Mouse (Mus musculus) MEL (cell line): ENCODE data around the gene Ap1b1. TPM values are rescaled to one million over a fixed set of nuclear protein-coding genes. Genes with fewer than 3 reads are reported as not detected.

Experiments
- DNase-seq: peaks from one replicate; pipeline ENCODE4 v3.0.0; 2011; ENCODE audit warnings: low read depth, low spot score
- H3K27ac ChIP-seq: 2 replicates; pipeline ENCODE4 v1.5.1; 2012; ENCODE audit warnings: low read depth, mild to moderate bottlenecking, control low read depth, low read length, moderate library complexity; ENCODE audit not compliant: control insufficient read depth
- H3K27me3 ChIP-seq, 2 experiments: fragments of 150-350 bp in 1 of 2; sonication (generic) in 1 of 2; 2 replicates each; pipeline ENCODE4 v1.6.1; 2012; ENCODE audit warnings: low read length in 2 of 2, mild to moderate bottlenecking in 2 of 2, improper control_type of control experiment in 1 of 2, moderate library complexity in 1 of 2; ENCODE audit not compliant: insufficient read depth in 2 of 2, control insufficient read depth in 1 of 2
- H3K36me3 ChIP-seq, 2 experiments: 2 replicates each; pipeline ENCODE4 v1.6.1; 2012 to 2014; ENCODE audit warnings: low read length in 2 of 2, improper control_type of control experiment in 1 of 2, inconsistent platforms in 1 of 2, mild to moderate bottlenecking in 1 of 2; ENCODE audit not compliant: insufficient read depth in 2 of 2, control insufficient read depth in 1 of 2
- H3K4me1 ChIP-seq, 2 experiments: fragments of 150-350 bp in 1 of 2; sonication (generic) in 1 of 2; 2 replicates each; pipeline ENCODE4 v1.6.1; 2012; ENCODE audit warnings: low read length in 2 of 2, improper control_type of control experiment in 1 of 2, mild to moderate bottlenecking in 1 of 2; ENCODE audit not compliant: insufficient read depth in 2 of 2, control insufficient read depth in 1 of 2
- H3K4me3 ChIP-seq, 2 experiments: fragments of 150-350 bp in 1 of 2; sonication (generic) in 1 of 2; 2 replicates each; pipeline ENCODE4 v1.5.1; 2012; ENCODE audit warnings: low read depth in 2 of 2, low read length in 2 of 2, mild to moderate bottlenecking in 2 of 2, moderate library complexity in 2 of 2, control low read depth in 1 of 2, improper control_type of control experiment in 1 of 2; ENCODE audit not compliant: control insufficient read depth in 1 of 2, insufficient read depth in 1 of 2
- H3K79me2 ChIP-seq: 2 replicates; pipeline ENCODE4 v1.6.1; 2012; ENCODE audit warnings: mild to moderate bottlenecking, low read length, moderate library complexity; ENCODE audit not compliant: control insufficient read depth, poor library complexity, insufficient read depth
- H3K9ac ChIP-seq: 2 replicates; pipeline ENCODE4 v1.6.1; 2012; ENCODE audit warnings: low read depth, mild to moderate bottlenecking, control low read depth, low read length, moderate library complexity; ENCODE audit not compliant: control insufficient read depth, poor library complexity, severe bottlenecking
- H3K9me3 ChIP-seq: fragments of 150-350 bp; sonication (generic); replicated peaks from 2 replicates; pipeline ENCODE4 v1.6.1; 2012; ENCODE audit warnings: mild to moderate bottlenecking, low read length, improper control_type of control experiment, moderate library complexity; ENCODE audit not compliant: insufficient read depth
- BHLHE40 ChIP-seq: IDR thresholded peaks from 2 replicates; pipeline ENCODE4 v1.6.1; 2012; ENCODE audit warnings: low read depth, mild to moderate bottlenecking, inconsistent platforms, low read length, improper control_type of control experiment, borderline replicate concordance
- CHD1 ChIP-seq: IDR thresholded peaks from 2 replicates; pipeline ENCODE4 v1.6.1; 2012; ENCODE audit warnings: low read depth, mild to moderate bottlenecking, inconsistent platforms, low read length, improper control_type of control experiment
- CTCF ChIP-seq, 3 experiments: IDR thresholded peaks in 2 of 3; conservative IDR thresholded peaks in 1 of 3; 2 replicates each; pipeline ENCODE4 v1.5.1; 2011 to 2012; ENCODE audit warnings: low read length in 3 of 3, low read depth in 2 of 3, mild to moderate bottlenecking in 2 of 3, improper control_type of control experiment in 1 of 3, inconsistent platforms in 1 of 3, mixed read lengths in 1 of 3, moderate library complexity in 1 of 3; ENCODE audit not compliant: control insufficient read depth in 1 of 3, insufficient read depth in 1 of 3, poor library complexity in 1 of 3, severe bottlenecking in 1 of 3
- E2F4 ChIP-seq: IDR thresholded peaks from 2 replicates; pipeline ENCODE4 v1.6.1; 2011; ENCODE audit warnings: low read depth, low read length, improper control_type of control experiment, borderline replicate concordance
- ELF1 ChIP-seq: IDR thresholded peaks from 2 replicates; pipeline ENCODE4 v1.6.1; 2014; ENCODE audit warnings: low read depth, mild to moderate bottlenecking, inconsistent platforms, low read length, improper control_type of control experiment, moderate library complexity
- EP300 ChIP-seq, 2 experiments: IDR thresholded peaks; 2 replicates each; pipeline ENCODE4 v1.6.1; 2011; ENCODE audit warnings: improper control_type of control experiment in 2 of 2, low read length in 2 of 2, low read depth in 1 of 2, mild to moderate bottlenecking in 1 of 2
- ETS1 ChIP-seq: IDR thresholded peaks from 2 replicates; pipeline ENCODE4 v1.6.1; 2012; ENCODE audit warnings: low read depth, mild to moderate bottlenecking, inconsistent platforms, low read length, improper control_type of control experiment, moderate library complexity
- GABPA ChIP-seq: IDR thresholded peaks from 2 replicates; pipeline ENCODE4 v1.6.1; 2012; ENCODE audit warnings: low read depth, mild to moderate bottlenecking, inconsistent platforms, low read length, improper control_type of control experiment, moderate library complexity
- GATA1 ChIP-seq: IDR thresholded peaks from 2 replicates; pipeline ENCODE4 v1.6.1; 2011; ENCODE audit warnings: low read depth, low read length, improper control_type of control experiment
- HCFC1 ChIP-seq: IDR thresholded peaks from 2 replicates; pipeline ENCODE4 v1.6.1; 2012; ENCODE audit warnings: low read depth, mild to moderate bottlenecking, inconsistent platforms, low read length, improper control_type of control experiment, moderate library complexity
- JUND ChIP-seq: IDR thresholded peaks from 2 replicates; pipeline ENCODE4 v1.6.1; 2011; ENCODE audit warnings: low read depth, mild to moderate bottlenecking, improper control_type of control experiment, low read length
- KAT2A ChIP-seq: conservative IDR thresholded peaks from 2 replicates; pipeline ENCODE4 v1.6.1; 2012; ENCODE audit warnings: low read depth, low read length, improper control_type of control experiment, inconsistent platforms
- MAFK ChIP-seq: IDR thresholded peaks from 2 replicates; pipeline ENCODE4 v1.6.1; 2011; ENCODE audit warnings: low read depth, mild to moderate bottlenecking, low read length, improper control_type of control experiment, borderline replicate concordance
- MAX ChIP-seq: IDR thresholded peaks from 2 replicates; pipeline ENCODE4 v1.6.1; 2011; ENCODE audit warnings: low read length, improper control_type of control experiment
- MAZ ChIP-seq: IDR thresholded peaks from 2 replicates; pipeline ENCODE4 v1.6.1; 2012; ENCODE audit warnings: low read depth, mild to moderate bottlenecking, inconsistent platforms, low read length, improper control_type of control experiment
- MEF2A ChIP-seq: IDR thresholded peaks from 2 replicates; pipeline ENCODE4 v1.6.1; 2014; ENCODE audit warnings: low read depth, mild to moderate bottlenecking, inconsistent platforms, low read length, improper control_type of control experiment; ENCODE audit not compliant: poor library complexity, insufficient replicate concordance, severe bottlenecking; ENCODE audit errors: extremely low read depth
- MXI1 ChIP-seq: IDR thresholded peaks from 2 replicates; pipeline ENCODE4 v1.6.1; 2011; ENCODE audit warnings: mild to moderate bottlenecking, low read depth, low read length, improper control_type of control experiment
- MYB ChIP-seq: IDR thresholded peaks from 2 replicates; pipeline ENCODE4 v1.6.1; 2011; ENCODE audit warnings: mild to moderate bottlenecking, low read depth, low read length, improper control_type of control experiment
- NELFE ChIP-seq: IDR thresholded peaks from 2 replicates; pipeline ENCODE4 v1.6.1; 2011; ENCODE audit warnings: low read depth, low read length, improper control_type of control experiment
- NRF1 ChIP-seq: IDR thresholded peaks from 2 replicates; pipeline ENCODE4 v1.6.1; 2014; ENCODE audit warnings: low read depth, mild to moderate bottlenecking, inconsistent platforms, low read length, improper control_type of control experiment, moderate library complexity; ENCODE audit not compliant: poor library complexity, insufficient read depth, severe bottlenecking
- POLR2A ChIP-seq, 2 experiments: IDR thresholded peaks; 2 replicates each; pipeline ENCODE4 v1.6.1; 2011 to 2012; ENCODE audit warnings: low read length in 2 of 2, mild to moderate bottlenecking in 2 of 2, control low read depth in 1 of 2, improper control_type of control experiment in 1 of 2, low read depth in 1 of 2, moderate library complexity in 1 of 2; ENCODE audit not compliant: control insufficient read depth in 1 of 2, insufficient read depth in 1 of 2, poor library complexity in 1 of 2
- POLR2AphosphoS2 ChIP-seq: IDR thresholded peaks from 2 replicates; pipeline ENCODE4 v1.6.1; 2011; ENCODE audit warnings: low read length, improper control_type of control experiment
- POLR2AphosphoS5 ChIP-seq: IDR thresholded peaks from 2 replicates; pipeline ENCODE4 v1.6.1; 2012; ENCODE audit warnings: low read depth, borderline replicate concordance, mild to moderate bottlenecking, inconsistent platforms, low read length, moderate library complexity, mixed read lengths
- RAD21 ChIP-seq: IDR thresholded peaks from 2 replicates; pipeline ENCODE4 v1.6.1; 2011; ENCODE audit warnings: mild to moderate bottlenecking, low read depth, low read length, improper control_type of control experiment
- RCOR1 ChIP-seq: IDR thresholded peaks from 2 replicates; pipeline ENCODE4 v1.6.1; 2012; ENCODE audit warnings: low read depth, mild to moderate bottlenecking, inconsistent platforms, low read length, improper control_type of control experiment
- SIN3A ChIP-seq: IDR thresholded peaks from 2 replicates; pipeline ENCODE4 v1.6.1; 2012; ENCODE audit warnings: low read length, improper control_type of control experiment, inconsistent platforms
- SMC3 ChIP-seq: IDR thresholded peaks from 2 replicates; pipeline ENCODE4 v1.6.1; 2011; ENCODE audit warnings: low read depth, low read length, improper control_type of control experiment
- TAL1 ChIP-seq: IDR thresholded peaks from 2 replicates; pipeline ENCODE4 v1.6.1; 2012; ENCODE audit warnings: mild to moderate bottlenecking, inconsistent platforms, low read length, moderate library complexity, mixed read lengths
- TBP ChIP-seq: IDR thresholded peaks from 2 replicates; pipeline ENCODE4 v1.8.0; 2011; ENCODE audit warnings: low read depth, low read length, improper control_type of control experiment
- TCF12 ChIP-seq: IDR thresholded peaks from 2 replicates; pipeline ENCODE4 v1.6.1; 2014; ENCODE audit warnings: low read depth, mild to moderate bottlenecking, inconsistent platforms, low read length, improper control_type of control experiment, moderate library complexity
- UBTF ChIP-seq: IDR thresholded peaks from 2 replicates; pipeline ENCODE4 v1.6.1; 2012; ENCODE audit warnings: low read depth, mild to moderate bottlenecking, inconsistent platforms, low read length, improper control_type of control experiment, moderate library complexity, borderline replicate concordance; ENCODE audit not compliant: insufficient read depth
- USF1 ChIP-seq: IDR thresholded peaks from 2 replicates; pipeline ENCODE4 v1.6.1; 2014; ENCODE audit warnings: low read depth, mild to moderate bottlenecking, inconsistent platforms, low read length, improper control_type of control experiment, moderate library complexity
- USF2 ChIP-seq, 2 experiments: IDR thresholded peaks; 2 replicates each; pipeline ENCODE4 v1.6.1; 2011 to 2012; ENCODE audit warnings: improper control_type of control experiment in 2 of 2, low read length in 2 of 2, borderline replicate concordance in 1 of 2, inconsistent platforms in 1 of 2, low read depth in 1 of 2, mild to moderate bottlenecking in 1 of 2; ENCODE audit not compliant: insufficient read depth in 1 of 2
- ZC3H11A ChIP-seq: IDR thresholded peaks from 2 replicates; pipeline ENCODE4 v1.6.1; 2012; ENCODE audit warnings: low read depth, mild to moderate bottlenecking, inconsistent platforms, low read length, improper control_type of control experiment
- ZKSCAN1 ChIP-seq: IDR thresholded peaks from 2 replicates; pipeline ENCODE4 v1.6.1; 2012; ENCODE audit warnings: low read depth, mild to moderate bottlenecking, inconsistent platforms, low read length, improper control_type of control experiment, moderate library complexity
- ZMIZ1 ChIP-seq: IDR thresholded peaks from 2 replicates; pipeline ENCODE4 v1.6.1; 2012; ENCODE audit warnings: low read depth, mild to moderate bottlenecking, inconsistent platforms, low read length, improper control_type of control experiment, moderate library complexity
- ZNF384 ChIP-seq: IDR thresholded peaks from 2 replicates; pipeline ENCODE4 v1.6.1; 2012; ENCODE audit warnings: low read depth, mild to moderate bottlenecking, inconsistent platforms, low read length, improper control_type of control experiment
- polyA plus RNA-seq, 2 experiments: library from polyadenylated mRNA; stranded (reverse) in 1 of 2; unstranded in 1 of 2; fragments of >175 nt in 1 of 2; fragments of >200 nt in 1 of 2; gene quantifications; 2 replicates each; pipeline versions ENCODE4 v1.2.1 to v1.2.4; 2012; ENCODE audit warnings: low replicate concordance in 2 of 2, low read depth in 1 of 2; ENCODE audit not compliant: insufficient read length in 2 of 2, insufficient read depth in 1 of 2, missing spikeins in 1 of 2
- total RNA-seq: library from RNA; depleted of rRNA; stranded (reverse); fragments of 300-350 nt; gene quantifications from 2 replicates; pipeline ENCODE4 v1.2.3, GENCODE M21; 2012

Gene Ap1b1
- total and polyA plus RNA-seq, 3 experiments: 60.1 to 79.3 TPM; not detected in 1

DNA sequence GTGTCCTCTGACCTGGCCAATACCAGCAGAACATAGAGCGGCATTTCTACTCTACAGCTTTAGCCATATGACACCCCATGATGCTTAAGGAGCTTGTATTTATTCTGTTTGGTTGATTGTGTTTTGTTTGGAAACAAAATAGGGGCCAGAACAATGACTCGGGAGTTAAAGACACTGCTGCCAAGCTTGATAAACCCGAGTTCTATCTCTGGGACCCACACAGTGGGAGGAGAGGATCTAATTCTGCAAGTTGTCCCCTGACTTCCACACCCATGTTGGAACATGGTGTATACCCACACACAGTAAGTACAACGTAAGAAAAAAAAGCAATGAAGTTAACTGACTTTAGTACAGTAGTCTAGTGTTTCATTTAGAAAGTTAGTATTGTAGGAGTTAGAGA is 16.2 kb downstream of the Ap1b1 start:
- DNase-seq: peak; percentile 40
- no peaks in the 10 kb centered on the region for H3K9me3 ChIP-seq
- H3K27ac ChIP-seq: no peak overlapping the region
- H3K79me2 ChIP-seq: peaks cover 1% of the 10 kb centered on the region; the same call in 1 of the 2 replicates
- no peaks in the 10 kb centered on the region for H3K27me3 ChIP-seq
- peaks cover 28 to 32% of the 10 kb centered on the region in 2 experiments for H3K4me1 ChIP-seq
- peaks cover 14 to 38% of the 10 kb centered on the region in 2 experiments for H3K36me3 ChIP-seq
- H3K4me3 ChIP-seq: no peak overlapping the region
- no peak overlapping the region for H3K9ac ChIP-seq
- TF ChIP-seq KAT2A (no peak), MYB (peak; percentile 22; the same call in 1 of the 2 replicates), MAFK (no peak), USF1 (no peak), JUND (no peak), CHD1 (no peak), USF2 (IDR thresholded peaks at IDR 0.05; ENCODE audit: borderline replicate concordance in 1 of 2, insufficient read depth in 1 of 2, low read depth in 1 of 2, low read length in 2 of 2) (no peak), UBTF (no peak), ZKSCAN1 (no peak), POLR2AphosphoS2 (0 out of 2 replicates have a peak, but pooled peaks have one; percentile 36), TBP (no peak), BHLHE40 (0 out of 2 replicates have a peak, but pooled peaks have one; percentile 9), ZC3H11A (no peak), ETS1 (0 out of 2 replicates have a peak, but pooled peaks have one; percentile 39), CTCF (IDR thresholded peaks at IDR 0.05 in 2 of 3, conservative IDR thresholded peaks at IDR 0.05 in 1 of 3; ENCODE audit: control insufficient read depth in 1 of 3, insufficient read depth in 1 of 3, low read depth in 2 of 3, low read length in 3 of 3, poor library complexity in 1 of 3, severe bottlenecking in 1 of 3) (no peak), GATA1 (peak; percentile 26; the same call in 1 of the 2 replicates), NELFE (peak; percentile 37), RAD21 (no peak), SMC3 (no peak), POLR2AphosphoS5 (no peak), MEF2A (no peak), ZMIZ1 (no peak), RCOR1 (peak; percentile 34; the same call in 1 of the 2 replicates), HCFC1 (no peak), NRF1 (no peak), ELF1 (no peak), SIN3A (peak; percentile 46; the same call in 1 of the 2 replicates), GABPA (no peak), POLR2A (IDR thresholded peaks at IDR 0.05; ENCODE audit: control insufficient read depth in 1 of 2, insufficient read depth in 1 of 2, low read depth in 1 of 2, low read length in 2 of 2, poor library complexity in 1 of 2) (no peak), EP300 (IDR thresholded peaks at IDR 0.05; ENCODE audit: low read depth in 1 of 2, low read length in 2 of 2) (peak; percentile 67 to 69), TAL1 (peak; percentile 36), E2F4 (no peak), TCF12 (peak; percentile 41; the same call in 1 of the 2 replicates), MAZ (no peak), ZNF384 (no peak), MXI1 (no peak), MAX (no peak)
